Mouse (Mus musculus) MEL (cell line): Measurements from ENCODE around the gene Minar1. TPM values are rescaled to one million over a fixed set of nuclear protein-coding genes. Genes with fewer than 3 reads are reported as not detected.

Experiments
- DNase-seq: peaks from one replicate; pipeline ENCODE4 v3.0.0; 2011; ENCODE audit warnings: low read depth, low spot score
- H3K27ac ChIP-seq: 2 replicates; pipeline ENCODE4 v1.5.1; 2012; ENCODE audit warnings: low read depth, mild to moderate bottlenecking, control low read depth, low read length, moderate library complexity; ENCODE audit not compliant: control insufficient read depth
- H3K27me3 ChIP-seq, 2 experiments: fragments of 150-350 bp in 1 of 2; sonication (generic) in 1 of 2; 2 replicates each; pipeline ENCODE4 v1.6.1; 2012; ENCODE audit warnings: low read length in 2 of 2, mild to moderate bottlenecking in 2 of 2, improper control_type of control experiment in 1 of 2, moderate library complexity in 1 of 2; ENCODE audit not compliant: insufficient read depth in 2 of 2, control insufficient read depth in 1 of 2
- H3K36me3 ChIP-seq, 2 experiments: 2 replicates each; pipeline ENCODE4 v1.6.1; 2012 to 2014; ENCODE audit warnings: low read length in 2 of 2, improper control_type of control experiment in 1 of 2, inconsistent platforms in 1 of 2, mild to moderate bottlenecking in 1 of 2; ENCODE audit not compliant: insufficient read depth in 2 of 2, control insufficient read depth in 1 of 2
- H3K4me1 ChIP-seq, 2 experiments: fragments of 150-350 bp in 1 of 2; sonication (generic) in 1 of 2; 2 replicates each; pipeline ENCODE4 v1.6.1; 2012; ENCODE audit warnings: low read length in 2 of 2, improper control_type of control experiment in 1 of 2, mild to moderate bottlenecking in 1 of 2; ENCODE audit not compliant: insufficient read depth in 2 of 2, control insufficient read depth in 1 of 2
- H3K4me3 ChIP-seq, 2 experiments: fragments of 150-350 bp in 1 of 2; sonication (generic) in 1 of 2; 2 replicates each; pipeline ENCODE4 v1.5.1; 2012; ENCODE audit warnings: low read depth in 2 of 2, low read length in 2 of 2, mild to moderate bottlenecking in 2 of 2, moderate library complexity in 2 of 2, control low read depth in 1 of 2, improper control_type of control experiment in 1 of 2; ENCODE audit not compliant: control insufficient read depth in 1 of 2, insufficient read depth in 1 of 2
- H3K79me2 ChIP-seq: 2 replicates; pipeline ENCODE4 v1.6.1; 2012; ENCODE audit warnings: mild to moderate bottlenecking, low read length, moderate library complexity; ENCODE audit not compliant: control insufficient read depth, poor library complexity, insufficient read depth
- H3K9ac ChIP-seq: 2 replicates; pipeline ENCODE4 v1.6.1; 2012; ENCODE audit warnings: low read depth, mild to moderate bottlenecking, control low read depth, low read length, moderate library complexity; ENCODE audit not compliant: control insufficient read depth, poor library complexity, severe bottlenecking
- H3K9me3 ChIP-seq: fragments of 150-350 bp; sonication (generic); replicated peaks from 2 replicates; pipeline ENCODE4 v1.6.1; 2012; ENCODE audit warnings: mild to moderate bottlenecking, low read length, improper control_type of control experiment, moderate library complexity; ENCODE audit not compliant: insufficient read depth
- CTCF ChIP-seq, 3 experiments: IDR thresholded peaks in 2 of 3; conservative IDR thresholded peaks in 1 of 3; 2 replicates each; pipeline ENCODE4 v1.5.1; 2011 to 2012; ENCODE audit warnings: low read length in 3 of 3, low read depth in 2 of 3, mild to moderate bottlenecking in 2 of 3, improper control_type of control experiment in 1 of 3, inconsistent platforms in 1 of 3, mixed read lengths in 1 of 3, moderate library complexity in 1 of 3; ENCODE audit not compliant: control insufficient read depth in 1 of 3, insufficient read depth in 1 of 3, poor library complexity in 1 of 3, severe bottlenecking in 1 of 3
- E2F4 ChIP-seq: IDR thresholded peaks from 2 replicates; pipeline ENCODE4 v1.6.1; 2011; ENCODE audit warnings: low read depth, low read length, improper control_type of control experiment, borderline replicate concordance
- ELF1 ChIP-seq: IDR thresholded peaks from 2 replicates; pipeline ENCODE4 v1.6.1; 2014; ENCODE audit warnings: low read depth, mild to moderate bottlenecking, inconsistent platforms, low read length, improper control_type of control experiment, moderate library complexity
- ETS1 ChIP-seq: IDR thresholded peaks from 2 replicates; pipeline ENCODE4 v1.6.1; 2012; ENCODE audit warnings: low read depth, mild to moderate bottlenecking, inconsistent platforms, low read length, improper control_type of control experiment, moderate library complexity
- HCFC1 ChIP-seq: IDR thresholded peaks from 2 replicates; pipeline ENCODE4 v1.6.1; 2012; ENCODE audit warnings: low read depth, mild to moderate bottlenecking, inconsistent platforms, low read length, improper control_type of control experiment, moderate library complexity
- JUND ChIP-seq: IDR thresholded peaks from 2 replicates; pipeline ENCODE4 v1.6.1; 2011; ENCODE audit warnings: low read depth, mild to moderate bottlenecking, improper control_type of control experiment, low read length
- KAT2A ChIP-seq: conservative IDR thresholded peaks from 2 replicates; pipeline ENCODE4 v1.6.1; 2012; ENCODE audit warnings: low read depth, low read length, improper control_type of control experiment, inconsistent platforms
- MAZ ChIP-seq: IDR thresholded peaks from 2 replicates; pipeline ENCODE4 v1.6.1; 2012; ENCODE audit warnings: low read depth, mild to moderate bottlenecking, inconsistent platforms, low read length, improper control_type of control experiment
- MEF2A ChIP-seq: IDR thresholded peaks from 2 replicates; pipeline ENCODE4 v1.6.1; 2014; ENCODE audit warnings: low read depth, mild to moderate bottlenecking, inconsistent platforms, low read length, improper control_type of control experiment; ENCODE audit not compliant: poor library complexity, insufficient replicate concordance, severe bottlenecking; ENCODE audit errors: extremely low read depth
- NRF1 ChIP-seq: IDR thresholded peaks from 2 replicates; pipeline ENCODE4 v1.6.1; 2014; ENCODE audit warnings: low read depth, mild to moderate bottlenecking, inconsistent platforms, low read length, improper control_type of control experiment, moderate library complexity; ENCODE audit not compliant: poor library complexity, insufficient read depth, severe bottlenecking
- POLR2A ChIP-seq, 2 experiments: IDR thresholded peaks; 2 replicates each; pipeline ENCODE4 v1.6.1; 2011 to 2012; ENCODE audit warnings: low read length in 2 of 2, mild to moderate bottlenecking in 2 of 2, control low read depth in 1 of 2, improper control_type of control experiment in 1 of 2, low read depth in 1 of 2, moderate library complexity in 1 of 2; ENCODE audit not compliant: control insufficient read depth in 1 of 2, insufficient read depth in 1 of 2, poor library complexity in 1 of 2
- POLR2AphosphoS5 ChIP-seq: IDR thresholded peaks from 2 replicates; pipeline ENCODE4 v1.6.1; 2012; ENCODE audit warnings: low read depth, borderline replicate concordance, mild to moderate bottlenecking, inconsistent platforms, low read length, moderate library complexity, mixed read lengths
- RAD21 ChIP-seq: IDR thresholded peaks from 2 replicates; pipeline ENCODE4 v1.6.1; 2011; ENCODE audit warnings: mild to moderate bottlenecking, low read depth, low read length, improper control_type of control experiment
- RCOR1 ChIP-seq: IDR thresholded peaks from 2 replicates; pipeline ENCODE4 v1.6.1; 2012; ENCODE audit warnings: low read depth, mild to moderate bottlenecking, inconsistent platforms, low read length, improper control_type of control experiment
- SIN3A ChIP-seq: IDR thresholded peaks from 2 replicates; pipeline ENCODE4 v1.6.1; 2012; ENCODE audit warnings: low read length, improper control_type of control experiment, inconsistent platforms
- TAL1 ChIP-seq: IDR thresholded peaks from 2 replicates; pipeline ENCODE4 v1.6.1; 2012; ENCODE audit warnings: mild to moderate bottlenecking, inconsistent platforms, low read length, moderate library complexity, mixed read lengths
- TBP ChIP-seq: IDR thresholded peaks from 2 replicates; pipeline ENCODE4 v1.8.0; 2011; ENCODE audit warnings: low read depth, low read length, improper control_type of control experiment
- USF2 ChIP-seq, 2 experiments: IDR thresholded peaks; 2 replicates each; pipeline ENCODE4 v1.6.1; 2011 to 2012; ENCODE audit warnings: improper control_type of control experiment in 2 of 2, low read length in 2 of 2, borderline replicate concordance in 1 of 2, inconsistent platforms in 1 of 2, low read depth in 1 of 2, mild to moderate bottlenecking in 1 of 2; ENCODE audit not compliant: insufficient read depth in 1 of 2
- ZC3H11A ChIP-seq: IDR thresholded peaks from 2 replicates; pipeline ENCODE4 v1.6.1; 2012; ENCODE audit warnings: low read depth, mild to moderate bottlenecking, inconsistent platforms, low read length, improper control_type of control experiment
- ZKSCAN1 ChIP-seq: IDR thresholded peaks from 2 replicates; pipeline ENCODE4 v1.6.1; 2012; ENCODE audit warnings: low read depth, mild to moderate bottlenecking, inconsistent platforms, low read length, improper control_type of control experiment, moderate library complexity
- ZMIZ1 ChIP-seq: IDR thresholded peaks from 2 replicates; pipeline ENCODE4 v1.6.1; 2012; ENCODE audit warnings: low read depth, mild to moderate bottlenecking, inconsistent platforms, low read length, improper control_type of control experiment, moderate library complexity
- ZNF384 ChIP-seq: IDR thresholded peaks from 2 replicates; pipeline ENCODE4 v1.6.1; 2012; ENCODE audit warnings: low read depth, mild to moderate bottlenecking, inconsistent platforms, low read length, improper control_type of control experiment
- polyA plus RNA-seq, 2 experiments: library from polyadenylated mRNA; stranded (reverse) in 1 of 2; unstranded in 1 of 2; fragments of >175 nt in 1 of 2; fragments of >200 nt in 1 of 2; gene quantifications; 2 replicates each; pipeline versions ENCODE4 v1.2.1 to v1.2.4; 2012; ENCODE audit warnings: low replicate concordance in 2 of 2, low read depth in 1 of 2; ENCODE audit not compliant: insufficient read length in 2 of 2, insufficient read depth in 1 of 2, missing spikeins in 1 of 2
- total RNA-seq: library from RNA; depleted of rRNA; stranded (reverse); fragments of 300-350 nt; gene quantifications from 2 replicates; pipeline ENCODE4 v1.2.3, GENCODE M21; 2012

Gene Minar1
- total and polyA plus RNA-seq, 3 experiments = not detected

- H3K4me1 ChIP-seq = no peaks in the 10 kb centered on the region
- H3K4me3 ChIP-seq = no peak overlapping the region
- no peaks in the 10 kb centered on the region for H3K9me3 ChIP-seq
- H3K9ac ChIP-seq = no peak overlapping the region
- no peaks in the 10 kb centered on the region for H3K27me3 ChIP-seq
- no peaks in the 10 kb centered on the region for H3K79me2 ChIP-seq
- no peak for DNase-seq
- no peaks in the 10 kb centered on the region for H3K36me3 ChIP-seq
- no peak overlapping the region for H3K27ac ChIP-seq
- TF ChIP-seq RAD21 = no peak
- TF ChIP-seq POLR2AphosphoS5 = no peak
- no peak for TF ChIP-seq HCFC1
- TF ChIP-seq ZNF384 = no peak
- TF ChIP-seq E2F4 = no peak
- TF ChIP-seq NRF1 = no peak
- no peak for TF ChIP-seq ZKSCAN1
Observed at GRCm38 (mm10) chr9:89620347-89620746, 2.6 kb downstream of the Minar1 start.

GRCm38 (mm10) chr9:89616946-89617345 lies 6.0 kb downstream of the Minar1 start:
- H3K9me3 ChIP-seq = no peaks in the 10 kb centered on the region

DNA sequence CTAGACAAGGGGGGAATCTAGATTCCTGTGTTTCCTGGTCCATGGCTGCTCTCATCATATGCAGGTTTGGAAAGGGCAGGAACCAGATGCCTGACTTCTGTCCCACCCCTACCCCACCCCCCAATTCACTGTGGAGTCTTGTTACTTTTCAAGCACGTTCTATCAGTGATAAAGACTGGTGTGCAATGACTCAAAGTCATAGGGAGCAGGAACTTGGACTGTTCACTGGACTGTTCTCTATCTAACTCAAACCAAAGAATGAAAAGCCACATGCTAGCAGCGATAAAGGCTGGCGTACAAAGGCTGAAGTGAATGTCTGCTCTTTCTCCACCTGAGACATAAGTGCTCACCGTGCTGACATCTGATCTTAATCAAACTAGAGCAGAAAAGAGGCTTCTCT lies 12.3 kb downstream of the Minar1 start:
- H3K27me3 ChIP-seq = no peaks in the 10 kb centered on the region
- H3K9me3 ChIP-seq = no peaks in the 10 kb centered on the region
- TF ChIP-seq CTCF (IDR thresholded peaks at IDR 0.05 in 2 of 3, conservative IDR thresholded peaks at IDR 0.05 in 1 of 3; ENCODE audit: control insufficient read depth in 1 of 3, insufficient read depth in 1 of 3, low read depth in 2 of 3, low read length in 3 of 3, poor library complexity in 1 of 3, severe bottlenecking in 1 of 3) (no peak), ELF1 (no peak)
- H3K4me1 ChIP-seq = no peaks in the 10 kb centered on the region
- DNase-seq = no peak
- no peak overlapping the region for H3K4me3 ChIP-seq
- no peaks in the 10 kb centered on the region for H3K36me3 ChIP-seq
- no peak overlapping the region for H3K9ac ChIP-seq
- no peak overlapping the region for H3K27ac ChIP-seq
- H3K79me2 ChIP-seq = no peaks in the 10 kb centered on the region

More at GRCm38 (mm10) chr9:89616946-89617345, 6.0 kb downstream of the Minar1 start:
- Histone ChIP-seq H3K27me3 (no peaks in the 10 kb centered on the region), H3K36me3 (no peaks in the 10 kb centered on the region), H3K4me3 (no peak overlapping the region), H3K4me1 (no peaks in the 10 kb centered on the region), H3K9ac (no peak overlapping the region), H3K79me2 (no peaks in the 10 kb centered on the region), H3K27ac (no peak overlapping the region)
- DNase-seq = no peak
- TF ChIP-seq RAD21 = no peak
- TF ChIP-seq POLR2A (IDR thresholded peaks at IDR 0.05; ENCODE audit: control insufficient read depth in 1 of 2, insufficient read depth in 1 of 2, low read depth in 1 of 2, low read length in 2 of 2, poor library complexity in 1 of 2) = no peak
- TF ChIP-seq ZC3H11A = no peak
- TF ChIP-seq HCFC1 = no peak
- no peak for TF ChIP-seq CTCF (IDR thresholded peaks at IDR 0.05 in 2 of 3, conservative IDR thresholded peaks at IDR 0.05 in 1 of 3; ENCODE audit: control insufficient read depth in 1 of 3, insufficient read depth in 1 of 3, low read depth in 2 of 3, low read length in 3 of 3, poor library complexity in 1 of 3, severe bottlenecking in 1 of 3)
- TF ChIP-seq ETS1 = no peak
- TF ChIP-seq TAL1 = no peak
- no peak for TF ChIP-seq KAT2A
- no peak for TF ChIP-seq RCOR1
- no peak for TF ChIP-seq ZMIZ1
- TF ChIP-seq SIN3A = no peak
- TF ChIP-seq USF2 (IDR thresholded peaks at IDR 0.05; ENCODE audit: borderline replicate concordance in 1 of 2, insufficient read depth in 1 of 2, low read depth in 1 of 2, low read length in 2 of 2) = no peak
- TF ChIP-seq MEF2A = no peak
- no peak for TF ChIP-seq MAZ
- TF ChIP-seq E2F4 = no peak
- TF ChIP-seq TBP = no peak
- TF ChIP-seq JUND = no peak
- no peak for TF ChIP-seq ELF1
